Mouse (Mus musculus): ENCODE data around the gene Dgkz.

Gene Dgkz

GRCm38 (mm10) chr2:91939303-91939935, 36.2 kb downstream of the Dgkz start:
- DNase-seq (ENCODE audit: low spot score in 2 of 2), result no peak

GRCm38 (mm10) chr2:91936154-91936553, 39.5 kb downstream of the Dgkz start:
- no peak for DNase-seq (ENCODE audit: low spot score in 2 of 2)

- DNase-seq (ENCODE audit: low spot score in 2 of 2), result no peak
Observed at GRCm38 (mm10) chr2:91934826-91935525, 40.7 kb downstream of the Dgkz start.

GRCm38 (mm10) chr2:91934016-91934415, 41.6 kb downstream of the Dgkz start:
- DNase-seq (ENCODE audit: low spot score in 2 of 2), result no peak

DNA sequence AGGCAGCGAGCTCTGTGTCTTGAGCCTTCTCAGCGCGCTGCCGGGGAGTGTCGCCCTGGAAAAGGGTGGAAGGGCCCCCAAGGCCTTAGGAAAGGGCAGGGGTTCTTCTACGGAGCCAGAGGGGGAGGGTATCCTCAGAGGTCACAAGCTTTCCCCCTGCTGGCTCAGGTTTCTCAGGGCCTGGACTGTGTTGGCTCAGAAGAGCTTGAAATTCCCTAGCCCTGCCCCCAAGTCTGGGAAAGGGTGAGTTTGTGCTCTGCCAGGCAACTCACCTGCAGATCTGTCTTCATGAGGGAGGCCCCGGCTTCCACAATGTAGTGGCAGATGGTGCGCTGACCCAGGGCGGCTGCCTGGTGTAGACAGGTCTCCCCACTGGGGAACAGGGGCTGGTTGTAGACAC, 42.2 kb downstream of the Dgkz start:
- no peak for DNase-seq (ENCODE audit: low spot score in 2 of 2)

GRCm38 (mm10) chr2:91932737-91933350, 42.8 kb downstream of the Dgkz start:
- no peak for DNase-seq (ENCODE audit: low spot score in 2 of 2)

- DNase-seq (ENCODE audit: low spot score in 2 of 2), result no peak
Observed at GRCm38 (mm10) chr2:91932160-91932711, 43.4 kb downstream of the Dgkz start, which contains the start of gene Mdk. Mdk (minus strand) TSS chr2:91932297.

- DNase-seq (ENCODE audit: low spot score in 2 of 2), result no peak
Observed at GRCm38 (mm10) chr2:91931328-91932159, 44.1 kb downstream of the Dgkz start.

GRCm38 (mm10) chr2:91930761-91931291, 44.8 kb downstream of the Dgkz start:
- DNase-seq (ENCODE audit: low spot score in 2 of 2), result no peak

GRCm38 (mm10) chr2:91929936-91930335, 45.7 kb downstream of the Dgkz start:
- DNase-seq (ENCODE audit: low spot score in 2 of 2), result no peak

DNA sequence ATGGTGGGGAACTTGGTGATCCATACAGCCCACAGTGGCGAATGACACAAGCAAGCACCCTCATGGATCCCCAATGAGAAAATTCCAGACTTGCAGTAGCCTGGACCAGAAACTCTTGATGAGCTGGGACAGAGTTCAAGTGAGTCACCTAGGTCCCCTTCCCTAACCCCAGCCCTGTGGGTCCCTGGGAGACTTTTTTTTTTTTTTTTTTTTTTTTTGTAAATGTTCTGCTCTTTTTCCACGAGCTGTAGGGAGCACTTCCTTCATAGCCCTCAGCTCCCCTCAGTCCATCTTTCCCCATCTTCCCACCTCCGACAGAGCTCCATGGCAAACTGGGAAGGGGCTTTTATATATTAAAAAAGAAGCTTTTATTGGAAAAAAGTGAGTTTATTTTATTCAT, 46.2 kb downstream of the Dgkz start:
- DNase-seq (ENCODE audit: low spot score in 2 of 2), result no peak

- no peak for DNase-seq (ENCODE audit: low spot score in 2 of 2)
Observed at GRCm38 (mm10) chr2:91928534-91929350, 46.9 kb downstream of the Dgkz start.

- peak; percentile 50 to 69 for DNase-seq (ENCODE audit: low spot score in 2 of 2)
Observed at GRCm38 (mm10) chr2:91927826-91928533, 47.7 kb downstream of the Dgkz start.

DNA sequence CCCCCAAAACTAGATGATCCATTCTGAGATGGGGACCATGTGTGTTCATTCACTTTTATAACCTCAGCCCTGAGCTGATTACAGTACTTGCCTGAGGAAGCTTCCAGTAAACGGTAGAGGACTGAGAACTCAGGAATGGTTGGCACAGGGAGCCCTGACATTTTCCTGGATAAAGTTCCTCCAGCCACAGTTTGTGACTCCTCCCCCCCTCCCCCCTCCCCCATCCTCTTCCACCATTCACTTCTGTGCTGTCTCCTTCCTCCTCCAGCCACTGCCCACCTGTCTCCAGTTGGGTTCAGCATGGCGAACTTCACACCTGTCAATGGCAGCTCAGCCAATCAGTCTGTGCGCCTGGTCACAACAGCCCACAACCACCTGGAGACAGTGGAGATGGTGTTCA, 48.7 kb downstream of the Dgkz start, which contains the start of gene Chrm4:
Gene Chrm4 (plus strand): TSS at position 301 of the 400 bp plus-strand sequence.
- DNase-seq (ENCODE audit: low spot score in 2 of 2), result no peak

GRCm38 (mm10) chr2:91925442-91925841, 50.2 kb downstream of the Dgkz start:
- DNase-seq (ENCODE audit: low spot score in 2 of 2), result no peak

- no peak for DNase-seq (ENCODE audit: low spot score in 2 of 2)
Observed at GRCm38 (mm10) chr2:91924726-91925125, 50.9 kb downstream of the Dgkz start.

DNA sequence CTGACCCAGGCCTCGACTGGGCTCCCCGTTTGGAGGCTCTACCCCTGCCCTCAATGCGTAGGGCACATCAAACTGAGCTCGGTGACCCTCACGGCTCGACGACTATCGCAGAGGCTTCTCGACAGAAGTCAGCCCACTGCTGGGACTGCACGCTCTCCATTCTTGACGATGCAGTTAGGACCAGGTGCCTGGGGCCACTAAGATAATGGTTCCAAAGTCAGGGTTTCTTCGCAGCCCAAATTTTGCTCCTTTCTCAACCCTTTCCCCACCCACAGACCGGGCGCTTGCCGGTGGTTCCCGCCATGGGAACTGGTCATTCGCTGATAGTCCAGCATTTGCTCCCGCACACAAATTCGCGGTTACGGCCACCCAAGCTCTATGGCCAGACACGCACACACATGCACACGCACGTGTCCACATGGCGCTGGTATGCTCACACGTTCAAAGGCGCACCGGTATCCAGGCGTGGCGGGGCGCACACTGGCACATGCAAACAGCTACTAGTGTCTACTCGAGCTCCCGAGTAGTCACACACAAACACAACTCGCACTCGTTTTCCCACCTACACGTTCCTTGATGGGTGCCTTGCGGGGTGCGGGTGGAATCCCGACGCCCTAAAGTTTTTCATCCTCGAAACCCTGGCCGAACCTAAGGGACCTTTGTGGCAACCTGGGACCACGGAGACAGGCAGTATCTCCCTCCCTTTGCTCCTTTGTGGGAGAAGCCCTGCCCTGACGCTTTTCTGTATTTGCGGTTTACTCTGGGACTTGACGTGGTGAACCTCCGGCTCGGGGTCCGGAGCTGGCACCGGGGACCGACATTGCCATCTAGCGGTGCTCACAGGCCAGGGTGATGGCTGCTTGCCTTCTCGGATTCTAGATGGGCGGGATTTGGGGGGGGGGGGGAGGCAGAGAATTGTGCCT, 52.0 kb downstream of the Dgkz start:
- DNase-seq (ENCODE audit: low spot score in 2 of 2), result peak; percentile 50 to 63

- DNase-seq (ENCODE audit: low spot score in 2 of 2), result no peak
Observed at GRCm38 (mm10) chr2:91922586-91923414, 52.9 kb downstream of the Dgkz start.
